ENCODE assay signal across 8 mouse cellular contexts in genomic region chr3:51275956-51276398, GRCm38 (mm10). TPM values are rescaled to one million over a fixed set of nuclear protein-coding genes. Genes with fewer than 3 reads are reported as not detected.
A peak's percentile ranks its signal among the peaks of the same experiment; 100 is the strongest.
DNase-seq lines count a peak whose midpoint lies in the region; ATAC-seq and TF ChIP-seq lines count a peak whose summit lies in the region.

No protein-coding gene starts in this region.

- peak; percentile 96 for DNase-seq in Patski (ENCODE audit: low read depth, low spot score)
- peak; percentile 98 for DNase-seq in cerebellum, postnatal 10 days
- peak; percentile 97 to 98 for DNase-seq in frontal cortex, postnatal 10 days (ENCODE audit: low spot score in 2 of 2)
- peak; percentile 93 to 99 for DNase-seq in layer of hippocampus, postnatal 14 days (ENCODE audit: low spot score in 2 of 2)
- DNase-seq in lung, postnatal 14 days: peak; percentile 98
- peak; percentile 87 for DNase-seq in retina, adult 2 months (ENCODE audit: low read depth, low spot score)
- DNase-seq in thymus, postnatal 36 days: peak; percentile 98 to 100

- WGBS in hindbrain, embryonic 12.5 days: under 1% methylated on average over 31 of the region's 33 CpGs

- peak overlapping the region; percentile 89 for H3K9ac ChIP-seq in hindbrain, embryonic 12.5 days

- H3K4me1 ChIP-seq in hindbrain, embryonic 12.5 days: peaks cover 14% of the 10 kb centered on the region

- in situ Hi-C loops in Patski (cut with MboI; ENCODE audit: low pct_unique_long_range_greater_than_20kb): no loop called here

- H3K4me3 ChIP-seq in hindbrain, embryonic 12.5 days: peak overlapping the region; percentile 95

- H3K27me3 ChIP-seq in Patski: no peaks in the 10 kb centered on the region
- H3K27me3 ChIP-seq in hindbrain, embryonic 12.5 days: no peaks in the 10 kb centered on the region

- POLR2A ChIA-PET in Patski (lab: Charles Lee): interaction anchor here (0.8 kb wide), 1 partner anchor 41 kb away, joined by 4 read pairs; no protein-coding TSS in a partner anchor

- peak overlapping the region; percentile 94 for H3K27ac ChIP-seq in hindbrain, embryonic 12.5 days

- no peaks in the 10 kb centered on the region for H3K36me3 ChIP-seq in hindbrain, embryonic 12.5 days

- peak; percentile 97 for ATAC-seq in Patski
- peak; percentile 99 for ATAC-seq in hindbrain, embryonic 12.5 days (ENCODE audit: low FRiP score)

- H3K4me2 ChIP-seq in hindbrain, embryonic 12.5 days (replicated peaks): peak overlapping the region; percentile 84

- no peaks in the 10 kb centered on the region for H3K9me3 ChIP-seq in hindbrain, embryonic 12.5 days (replicated peaks)

- no peak for TF ChIP-seq CTCF in Patski (IDR thresholded peaks at IDR 0.05)

- CTCF ChIA-PET in Patski (lab: Charles Lee): interaction anchor here (0.9 to 2.1 kb wide), 6 partner anchors 9 to 89 kb away, joined by 3 to 9 read pairs (median 4); no protein-coding TSS in a partner anchor

RNA-seq across cellular contexts. Expression of gene Noct, which starts 51.7 kb away (rescaled TPM):
- polyA plus RNA-seq in Patski (2021): 36.1 TPM
- polyA plus RNA-seq in hindbrain, embryonic 12.5 days (2016; fragmentation: Nextera tagmentation; extraction: Ambion mirVana): 18.5 and 19.3 TPM in 2 replicates
- 10 to 100 TPM; 54.4 to 58.6 TPM for total RNA-seq in layer of hippocampus, postnatal 14 days (2021)

Comparison
In these comparisons a context has a peak if more than half of its experiments do, and no peak if none do; other contexts are left out.
1. Peak in every context shown above with its lines: DNase-seq, ATAC-seq, H3K4me3 ChIP-seq and H3K27ac ChIP-seq.